Mouse (Mus musculus) brown adipose tissue, adult 24 weeks (tissue): Measurements from ENCODE around the gene Shb. TPM values are rescaled to one million over a fixed set of nuclear protein-coding genes. Genes with fewer than 3 reads are reported as not detected.
"Not testable (repeated sequence)": the region's sequence is repeated elsewhere in the genome, so short reads cannot be mapped to it uniquely, and the experiment has no call there.

Experiments
- H3K27ac ChIP-seq: fragments of 200-500 bp; replicated peaks from 2 replicates; pipeline ENCODE4 v1.5.1; 2012; ENCODE audit warnings: low read depth, mild to moderate bottlenecking, low read length
- H3K4me1 ChIP-seq: fragments of 200-500 bp; 2 replicates; pipeline ENCODE4 v1.6.1; 2012; ENCODE audit warnings: low read length, mixed read lengths; ENCODE audit not compliant: control insufficient read depth, insufficient read depth, insufficient read length
- H3K4me3 ChIP-seq: fragments of 200-500 bp; 2 replicates; pipeline ENCODE4 v1.5.1; 2012; ENCODE audit warnings: low read depth, mild to moderate bottlenecking, low read length, moderate library complexity; ENCODE audit not compliant: insufficient read depth
- polyA plus RNA-seq: library from polyadenylated mRNA; stranded (reverse); fragments of >200 nt; gene quantifications from 2 replicates; pipeline ENCODE4 v1.2.4, GENCODE M21; 2012; ENCODE audit not compliant: missing spikeins, insufficient read depth, insufficient read length

Shb gene
- polyA plus RNA-seq, 1 experiment: 23.1 TPM

DNA sequence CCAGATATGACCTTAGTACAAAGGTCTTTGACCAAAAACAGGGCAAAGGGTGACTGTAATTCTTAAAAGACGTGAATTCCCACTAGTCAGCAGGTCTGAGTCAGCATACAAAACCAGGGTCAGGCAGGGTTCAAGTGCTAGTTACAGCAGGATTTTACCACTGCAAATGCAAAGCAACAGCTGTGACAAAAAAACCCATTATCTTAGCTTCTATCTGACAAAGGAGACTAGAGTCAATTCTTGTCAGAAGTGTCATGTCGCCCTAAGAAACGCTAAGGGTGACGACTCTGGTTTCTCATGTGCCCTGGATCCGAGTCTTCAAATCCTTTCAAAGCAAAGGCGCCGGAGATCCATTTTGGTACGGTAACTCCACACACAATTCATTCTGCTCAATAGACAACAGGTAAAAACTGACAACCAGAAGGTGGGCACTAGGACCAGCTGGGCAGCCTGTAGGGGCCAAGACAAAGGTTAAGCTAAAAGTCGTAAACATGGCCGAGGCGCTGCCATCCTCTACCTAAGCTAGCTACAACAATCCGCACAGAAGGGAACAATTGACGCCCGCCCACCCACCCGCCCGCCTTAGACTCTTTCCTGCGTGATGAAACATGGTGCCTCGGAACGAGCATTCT is 124.5 kb downstream of the Shb start:
- peaks cover 16% of the 10 kb centered on the region for H3K4me1 ChIP-seq
- H3K27ac ChIP-seq: peak overlapping the region; percentile 99
- peak overlapping the region; percentile 94 for H3K4me3 ChIP-seq

DNA sequence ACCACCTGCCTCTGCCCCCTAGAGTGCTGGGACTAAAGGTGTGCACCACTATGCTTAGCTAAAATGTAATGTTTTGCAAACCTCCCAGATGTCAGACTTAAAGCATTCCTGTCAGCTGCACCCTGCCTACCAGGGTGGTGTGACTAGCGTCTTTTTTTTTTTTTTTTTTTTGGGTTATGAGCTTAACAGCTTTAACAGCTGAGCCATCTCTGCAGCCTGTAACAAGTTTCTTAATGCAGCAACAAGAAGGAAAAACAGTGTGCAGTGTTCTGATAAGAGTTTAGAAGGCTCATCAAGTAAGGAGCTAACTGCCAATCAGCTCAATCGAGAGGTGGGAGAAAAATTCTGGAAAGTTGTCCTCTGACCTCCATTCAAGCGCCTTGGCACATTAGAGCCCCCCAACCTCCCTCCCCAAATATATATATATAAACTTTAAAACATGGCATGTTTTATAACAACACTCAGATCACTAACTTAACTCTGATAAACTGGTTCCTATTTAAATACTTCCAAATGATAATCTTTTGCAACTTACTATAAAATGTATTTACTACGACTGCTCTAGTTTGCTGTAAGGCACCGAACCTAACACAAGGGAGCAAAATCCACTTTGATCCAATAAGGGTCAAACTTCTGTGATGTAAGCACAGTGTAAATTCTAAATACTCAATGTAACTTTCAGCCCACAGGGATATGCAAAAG is 125.1 kb downstream of the Shb start:
- Histone ChIP-seq H3K4me3 (peak overlapping the region; percentile 52), H3K4me1 (peaks cover 16% of the 10 kb centered on the region), H3K27ac (peak overlapping the region; percentile 83)

DNA sequence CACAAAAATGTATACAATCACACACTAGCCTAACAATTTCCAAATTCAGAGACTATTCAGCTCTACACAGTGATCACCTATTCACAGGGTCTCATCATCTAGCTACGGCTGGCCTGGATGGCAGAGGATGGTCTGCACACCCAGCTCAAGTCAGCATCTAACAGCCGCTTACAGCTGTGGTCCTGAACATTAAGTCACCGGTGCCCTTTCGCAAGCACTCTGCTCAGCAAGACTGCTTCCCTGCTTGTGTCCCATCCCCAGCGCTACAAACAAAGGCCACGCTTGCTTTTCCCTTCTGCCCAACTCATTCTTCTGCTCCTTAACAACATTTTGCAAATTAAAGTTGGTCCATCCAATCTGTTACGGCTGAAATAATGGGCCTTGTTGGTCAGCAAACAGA is 125.9 kb downstream of the Shb start:
- Histone ChIP-seq H3K4me1 (peaks cover 16% of the 10 kb centered on the region), H3K4me3 (peak overlapping the region; percentile 52), H3K27ac (peak overlapping the region; percentile 83)

DNA sequence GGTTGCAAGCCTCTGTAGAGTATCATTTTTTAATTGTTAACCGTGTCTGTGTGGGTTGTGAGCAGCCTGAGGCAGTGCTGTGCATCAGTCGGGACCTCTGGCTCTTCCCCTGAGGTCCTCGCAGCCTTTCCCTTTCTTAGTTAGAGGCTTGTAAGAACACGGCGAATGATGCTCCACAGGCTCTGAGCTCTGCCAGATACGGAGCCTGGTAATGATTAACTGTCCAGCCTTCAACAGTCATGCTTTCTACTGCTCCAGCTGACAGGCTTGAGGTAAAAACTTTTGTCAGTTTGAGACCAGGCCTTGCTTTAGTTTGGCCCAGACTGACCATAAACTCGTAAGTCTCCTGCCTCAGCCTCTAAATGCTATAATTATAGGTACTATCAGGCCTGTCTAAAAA is 127.0 kb downstream of the Shb start:
- peak overlapping the region; percentile 1; the same call in 1 of the 2 replicates for H3K27ac ChIP-seq
- peaks cover 14% of the 10 kb centered on the region for H3K4me1 ChIP-seq
- H3K4me3 ChIP-seq: peak overlapping the region; percentile 14; the same call in 1 of the 2 replicates

DNA sequence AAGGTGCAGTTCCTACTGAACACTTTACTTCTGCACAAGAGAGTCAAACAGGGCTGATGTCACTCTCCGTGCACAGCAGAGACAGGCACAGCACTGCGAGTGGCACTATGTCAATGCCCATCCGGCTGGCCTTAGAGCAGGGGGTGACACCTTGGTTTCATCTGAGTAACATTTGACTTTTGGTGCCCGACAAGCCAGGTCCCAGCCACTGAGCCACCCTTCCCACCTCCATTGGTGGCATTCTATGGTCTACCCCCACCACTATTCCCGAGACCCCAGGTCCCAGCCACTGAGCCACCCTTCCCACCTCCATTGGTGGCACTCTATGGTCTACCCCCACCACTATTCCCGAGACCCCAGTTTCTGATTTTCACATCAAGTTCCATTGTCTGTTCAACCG is 128.2 kb downstream of the Shb start:
- no peak overlapping the region for H3K27ac ChIP-seq
- H3K4me3 ChIP-seq: no peak overlapping the region
- peaks cover 17% of the 10 kb centered on the region for H3K4me1 ChIP-seq

DNA sequence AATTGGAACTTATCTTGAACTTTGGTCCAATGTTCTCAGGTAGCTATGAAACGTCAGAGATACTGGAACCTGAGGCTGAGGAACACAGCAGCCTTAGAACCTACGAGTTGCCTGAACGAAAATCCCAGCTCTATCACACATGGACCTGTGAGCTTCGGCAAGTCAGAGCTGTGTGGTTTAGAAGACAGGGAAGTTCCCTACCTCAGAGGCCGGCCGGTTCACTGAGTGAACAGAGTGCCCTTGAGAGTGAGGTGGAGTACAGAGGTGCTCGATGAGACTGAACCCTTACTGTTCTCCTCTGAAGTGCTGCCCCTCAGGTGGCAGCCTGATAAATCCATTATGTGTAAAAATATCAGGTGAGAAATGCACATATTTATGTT is 128.8 kb downstream of the Shb start:
- no peak overlapping the region for H3K4me3 ChIP-seq
- peaks cover 22% of the 10 kb centered on the region for H3K4me1 ChIP-seq
- no peak overlapping the region for H3K27ac ChIP-seq

DNA sequence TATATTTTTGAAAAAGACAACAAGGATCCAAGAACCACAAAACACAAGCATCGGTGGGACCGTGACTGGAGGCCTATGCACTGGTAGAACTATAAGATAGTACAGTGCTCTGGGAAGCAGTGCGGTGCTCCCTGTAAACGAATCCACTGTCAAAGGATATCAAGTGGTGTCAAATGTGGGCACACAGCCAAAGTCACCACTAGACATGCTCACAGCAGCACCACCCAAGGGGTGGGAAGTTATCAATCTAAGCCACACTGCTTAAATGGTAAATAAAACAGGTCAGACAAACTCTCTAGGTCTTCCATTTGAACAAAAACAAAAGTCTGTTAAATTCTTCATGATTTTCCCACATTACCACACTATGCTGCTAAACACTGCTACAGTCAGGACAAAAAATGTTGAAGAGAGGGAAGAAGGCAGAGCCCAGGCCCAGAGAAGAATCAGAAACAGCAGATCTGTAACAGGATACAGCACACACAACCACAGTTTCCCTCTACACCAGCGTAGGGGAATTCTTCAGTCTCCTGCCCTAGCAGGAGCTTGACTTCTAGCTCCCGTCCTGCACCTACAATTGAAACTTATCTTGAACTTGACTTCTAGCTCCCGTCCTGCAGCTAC is 129.3 kb downstream of the Shb start:
- peaks cover 23% of the 10 kb centered on the region for H3K4me1 ChIP-seq
- H3K4me3 ChIP-seq: no peak overlapping the region
- H3K27ac ChIP-seq: no peak overlapping the region

DNA sequence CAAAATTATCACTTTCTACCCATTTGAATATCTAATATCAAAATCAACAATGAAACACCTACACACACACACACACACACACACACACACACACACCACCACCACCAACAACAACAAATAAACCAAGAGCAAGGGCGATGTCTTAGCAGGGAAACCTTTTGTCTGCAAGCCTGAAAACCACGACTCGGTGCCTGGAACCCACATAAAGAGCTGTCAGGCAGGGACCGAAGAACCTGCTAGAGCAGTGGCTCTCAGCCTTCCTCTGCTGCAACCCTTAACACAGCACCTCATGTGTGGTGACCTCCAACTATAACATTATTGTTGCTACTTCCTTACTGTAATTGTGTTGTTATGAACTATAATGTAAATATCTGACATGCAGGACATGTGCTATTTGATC is 130.0 kb downstream of the Shb start:
- Histone ChIP-seq H3K4me3 (no peak overlapping the region), H3K4me1 (peaks cover 23% of the 10 kb centered on the region), H3K27ac (no peak overlapping the region)

DNA sequence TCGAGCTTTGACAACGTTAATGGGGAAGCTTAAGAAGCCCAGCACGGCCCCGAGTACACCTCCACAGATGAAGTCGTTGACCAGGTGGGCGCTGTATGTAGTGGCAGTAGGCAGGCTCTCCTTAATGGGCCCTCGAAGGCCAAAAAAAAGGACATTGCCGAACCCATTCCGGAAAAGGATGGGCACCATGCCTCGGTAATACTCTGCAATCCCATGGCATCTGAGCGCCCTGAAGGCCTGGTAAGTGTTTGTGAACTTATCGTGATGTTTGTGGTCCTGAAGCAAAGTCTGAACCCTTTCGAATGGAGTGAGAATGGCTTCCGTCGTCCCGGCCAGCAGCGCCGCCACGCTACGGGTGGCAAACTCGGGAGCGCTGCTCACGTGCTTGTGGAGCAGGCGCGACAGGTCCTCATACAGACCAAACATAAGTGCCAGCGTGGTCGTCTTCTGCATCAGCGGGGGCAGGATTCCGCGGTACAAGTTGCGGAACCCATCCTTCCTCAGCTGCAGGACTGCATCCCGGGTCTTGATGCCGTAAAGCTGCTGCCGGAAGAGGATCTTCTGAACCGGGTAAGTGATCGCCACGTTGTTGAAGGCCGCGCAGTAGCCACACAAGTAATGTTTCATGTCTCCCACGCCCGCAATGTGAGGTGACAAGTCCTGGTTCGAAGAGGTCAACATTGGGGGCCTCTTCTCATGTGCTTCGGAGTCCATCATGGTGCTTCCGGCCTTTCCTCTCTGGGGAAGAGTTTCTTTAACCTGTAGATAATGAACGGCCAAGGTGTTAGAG is 132.7 kb downstream of the Shb start:
- H3K27ac ChIP-seq: no peak overlapping the region
- peaks cover 18% of the 10 kb centered on the region for H3K4me1 ChIP-seq
- no peak overlapping the region for H3K4me3 ChIP-seq

DNA sequence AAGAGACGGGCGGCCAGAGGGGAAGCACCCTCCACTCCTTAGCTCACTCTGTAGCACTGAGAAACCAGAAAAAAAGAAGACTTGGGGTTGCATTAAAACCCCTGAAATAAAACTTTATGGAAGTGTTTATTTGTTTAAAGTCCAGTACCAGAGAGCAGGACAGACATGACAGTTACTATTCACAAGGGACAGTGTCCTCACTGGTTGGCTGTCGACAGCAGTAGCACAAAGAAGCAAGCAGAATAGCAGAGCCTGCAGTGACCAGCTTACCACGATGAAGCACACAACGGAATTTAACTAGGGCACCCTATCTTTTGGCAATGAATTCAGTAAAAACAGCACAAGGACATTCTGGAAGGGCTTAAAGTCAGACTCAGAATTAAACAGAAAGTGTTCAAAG is 134.0 kb downstream of the Shb start:
- H3K27ac ChIP-seq, H3K4me3 ChIP-seq: not testable (repeated sequence)
- H3K4me1 ChIP-seq: peaks cover 10% of the 10 kb centered on the region

DNA sequence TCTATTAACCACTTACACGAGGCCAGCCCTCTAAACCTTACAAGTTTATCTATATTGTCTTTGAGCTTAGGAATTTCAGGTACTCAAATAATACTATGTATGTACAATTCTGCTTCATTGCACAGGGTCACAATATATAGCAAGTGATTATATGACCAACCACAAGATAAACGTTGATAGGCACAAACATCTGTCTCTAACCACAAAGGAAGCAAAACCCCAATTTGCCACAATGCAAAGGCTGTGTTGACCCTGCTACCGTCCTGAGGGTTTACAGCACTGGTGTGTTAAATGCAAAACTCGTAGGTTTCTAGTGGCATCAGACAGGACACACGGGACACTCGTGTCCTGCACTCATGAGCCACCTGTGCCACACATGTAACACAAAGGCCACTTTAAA is 136.1 kb downstream of the Shb start:
- H3K27ac ChIP-seq, H3K4me1 ChIP-seq, H3K4me3 ChIP-seq: not testable (repeated sequence)

DNA sequence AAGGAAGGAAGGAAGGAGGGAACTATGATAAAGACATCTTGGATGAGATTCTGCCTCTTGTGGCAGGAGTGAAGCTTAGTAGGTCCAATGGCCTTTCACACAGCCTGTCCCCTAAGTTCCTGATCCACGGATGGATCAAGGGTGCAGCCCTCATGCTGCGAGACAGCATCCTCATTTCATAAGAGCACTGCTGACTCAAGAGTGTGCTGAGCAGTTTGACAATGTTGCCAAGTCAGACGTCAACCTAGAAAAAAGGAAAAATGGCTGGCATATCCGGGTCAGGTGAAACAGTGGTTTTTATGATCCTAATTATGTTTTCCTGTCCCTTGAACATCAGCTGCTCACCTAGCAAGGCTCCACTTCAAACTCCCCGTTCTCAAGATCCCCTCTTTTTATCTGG is 138.6 kb downstream of the Shb start:
- H3K4me1 ChIP-seq: peaks cover 3% of the 10 kb centered on the region
- no peak overlapping the region for H3K27ac ChIP-seq
- H3K4me3 ChIP-seq: no peak overlapping the region

DNA sequence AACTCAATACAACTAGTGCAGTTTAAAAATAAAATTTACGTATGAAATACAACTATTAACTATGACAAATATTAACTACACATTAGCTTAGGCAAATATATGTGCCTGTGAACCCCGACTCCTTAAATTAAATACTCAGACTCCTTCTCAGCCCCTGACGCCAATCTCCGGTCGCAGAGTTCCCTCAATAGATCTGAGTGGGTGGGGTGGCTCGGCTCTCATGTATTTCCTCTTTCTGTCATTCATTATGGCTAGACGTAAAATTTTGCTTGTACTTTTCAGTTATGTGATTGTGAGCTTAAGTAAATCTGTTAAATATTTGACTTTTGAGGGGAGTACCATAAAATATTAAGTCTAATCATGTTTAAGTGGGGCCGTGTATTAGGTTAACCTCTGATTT is 139.3 kb downstream of the Shb start:
- no peaks in the 10 kb centered on the region for H3K4me1 ChIP-seq
- H3K4me3 ChIP-seq: no peak overlapping the region
- no peak overlapping the region for H3K27ac ChIP-seq

DNA sequence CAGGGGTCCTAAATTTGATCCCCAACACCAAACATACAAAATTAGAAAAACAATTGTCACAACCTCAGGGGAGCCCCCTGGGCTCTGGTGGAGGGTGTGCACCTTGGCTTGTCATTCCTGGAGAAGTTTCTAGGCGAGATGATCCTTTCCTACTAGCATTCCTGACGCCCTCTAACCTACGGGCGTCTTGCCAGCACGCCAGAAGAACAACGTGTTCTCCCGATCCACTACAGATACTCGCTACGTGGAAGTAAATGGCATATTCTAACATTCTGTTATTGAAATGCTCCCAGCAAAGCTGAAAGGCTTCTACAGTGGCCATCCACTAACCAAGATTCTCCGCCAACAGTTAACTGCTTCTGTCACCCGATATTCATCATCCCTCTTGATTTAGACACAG is 139.7 kb downstream of the Shb start:
- Histone ChIP-seq H3K27ac (no peak overlapping the region), H3K4me1 (no peaks in the 10 kb centered on the region), H3K4me3 (no peak overlapping the region)

DNA sequence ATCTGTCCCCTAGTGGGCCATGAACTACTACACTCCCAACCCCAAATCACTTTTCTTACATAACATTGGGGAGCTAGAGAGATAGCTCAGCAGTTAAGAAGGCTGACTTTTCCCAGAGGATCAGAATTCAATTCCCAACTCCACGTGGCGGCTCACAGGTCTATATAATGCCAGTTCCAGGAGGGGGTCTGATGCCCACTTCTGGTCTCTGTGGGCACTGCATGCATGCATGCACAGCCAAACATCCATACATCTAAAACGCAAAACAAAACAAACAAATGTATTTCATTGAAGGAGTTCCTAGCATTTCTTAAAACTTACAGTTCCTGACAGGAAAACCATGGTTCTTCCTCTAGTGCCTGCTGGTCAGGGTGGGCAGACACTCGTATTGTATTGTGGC is 140.2 kb downstream of the Shb start:
- H3K4me3 ChIP-seq: no peak overlapping the region
- H3K4me1 ChIP-seq: no peaks in the 10 kb centered on the region
- no peak overlapping the region for H3K27ac ChIP-seq
